11 mouse cellular contexts compared by ENCODE assay signal in the genomic region with DNA sequence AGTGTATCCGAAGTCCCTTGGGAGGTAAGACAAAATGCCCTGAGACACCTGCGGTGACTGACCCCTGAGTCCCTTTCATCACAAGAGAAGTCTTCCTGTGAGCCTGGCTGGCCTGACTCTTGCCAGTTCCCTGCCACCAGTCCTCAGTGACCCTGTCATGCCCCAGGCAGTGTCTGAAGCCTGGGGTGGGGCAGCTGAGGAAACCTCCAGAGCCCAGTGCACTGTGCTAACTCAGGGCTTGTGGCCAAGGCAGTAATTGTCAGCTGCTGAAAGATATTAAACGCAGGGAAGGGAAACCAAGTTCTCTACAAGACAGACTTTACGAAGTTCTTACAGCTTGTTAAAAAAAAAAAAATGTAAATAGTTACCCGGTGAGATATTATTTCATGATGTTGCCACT. TPM values are rescaled to one million over a fixed set of nuclear protein-coding genes. Genes with fewer than 3 reads are reported as not detected.
DNase-seq lines count a peak whose midpoint lies in the region; ATAC-seq and TF ChIP-seq lines count a peak whose summit lies in the region.
"Had no signal": no experiment of that assay in that cellular context is flagged by ENCODE, and none has a peak within 500 bp of the region (broad histone marks: within the 10 kb centered on the region; RNA-seq: fewer than 3 reads in every experiment).

No protein-coding gene starts in this region.

- H3K4me3 ChIP-seq in gastrocnemius, adult 2 months: no peak overlapping the region
- H3K4me3 ChIP-seq in lung, postnatal 0 days (ENCODE audit: low read depth, low read length): no peak overlapping the region
- H3K4me3 ChIP-seq in stomach, embryonic 16.5 days (replicated peaks; ENCODE audit: low read length): no peak overlapping the region
- no peak overlapping the region for H3K4me3 ChIP-seq in midbrain, embryonic 10.5 days
- H3K4me3 ChIP-seq: hindbrain, embryonic 15.5 days; limb, embryonic 12.5 days had no signal

- no peak for ATAC-seq in lung, postnatal 0 days
- no peak for ATAC-seq in stomach, embryonic 16.5 days (ENCODE audit: insufficient read depth, low FRiP score)

- no peaks in the 10 kb centered on the region for H3K9me3 ChIP-seq in lung, postnatal 0 days (ENCODE audit: low read length)
- H3K9me3 ChIP-seq in stomach, embryonic 16.5 days (replicated peaks; ENCODE audit: control insufficient read depth, low read length): no peaks in the 10 kb centered on the region
- H3K9me3 ChIP-seq in midbrain, embryonic 10.5 days (replicated peaks): no peaks in the 10 kb centered on the region
- H3K9me3 ChIP-seq: hindbrain, embryonic 15.5 days; limb, embryonic 12.5 days had no signal

- H3K9ac ChIP-seq in lung, postnatal 0 days (replicated peaks; ENCODE audit: low read depth): no peak overlapping the region
- H3K9ac ChIP-seq in stomach, embryonic 16.5 days (ENCODE audit: low read length): 0 out of 2 replicates have a peak overlapping the region, but pooled peaks have one; percentile 8
- H3K9ac ChIP-seq: hindbrain, embryonic 15.5 days; limb, embryonic 12.5 days had no signal

- no peaks in the 10 kb centered on the region for H3K36me3 ChIP-seq in lung, postnatal 0 days (ENCODE audit: insufficient read depth, low read length)
- H3K36me3 ChIP-seq in stomach, embryonic 16.5 days (ENCODE audit: control insufficient read depth, insufficient read depth, low read length): no peaks in the 10 kb centered on the region
- H3K36me3 ChIP-seq in midbrain, embryonic 10.5 days: no peaks in the 10 kb centered on the region
- H3K36me3 ChIP-seq: hindbrain, embryonic 15.5 days; limb, embryonic 12.5 days had no signal

- peak; percentile 65 for DNase-seq in gastrocnemius, adult 2 months
- DNase-seq in gastrocnemius, adult 8-10 months (ENCODE audit: low spot score in 2 of 2): no peak
- DNase-seq in lung, postnatal 0 days (ENCODE audit: low spot score): peak; percentile 23
- no peak for DNase-seq in lung, postnatal 4 days
- peak; percentile 28 for DNase-seq in gastrocnemius, postnatal 10 days
- no peak for DNase-seq in midbrain, embryonic 10.5 days (ENCODE audit: low spot score)
- no peak for DNase-seq in ovary, postnatal 36 days (ENCODE audit: low spot score)
- DNase-seq: spleen, adult 18-20 months had no signal

- H3K4me2 ChIP-seq in lung, postnatal 0 days (replicated peaks; ENCODE audit: low read depth, low read length): no peak overlapping the region
- no peak overlapping the region for H3K4me2 ChIP-seq in stomach, embryonic 16.5 days (ENCODE audit: low read depth, low read length)
- H3K4me2 ChIP-seq: hindbrain, embryonic 15.5 days had no signal

- intact Hi-C loops in gastrocnemius, adult 2 months (cut with DNase I): no loop called here

- TF ChIP-seq CTCF in gastrocnemius, adult 2 months (IDR thresholded peaks at IDR 0.05): no peak
- no peak for TF ChIP-seq CTCF in lung, postnatal 0 days (IDR thresholded peaks at IDR 0.05)

- TF ChIP-seq EP300 in lung, postnatal 0 days (IDR thresholded peaks at IDR 0.05): no peak

- H3K27me3 ChIP-seq in lung, postnatal 0 days (replicated peaks; ENCODE audit: insufficient read depth, low read length): no peaks in the 10 kb centered on the region; the same call in 1 of the 2 replicates
- no peaks in the 10 kb centered on the region for H3K27me3 ChIP-seq in stomach, embryonic 16.5 days (ENCODE audit: control insufficient read depth, insufficient read depth, low read length)
- H3K27me3 ChIP-seq in midbrain, embryonic 10.5 days (ENCODE audit: low read depth, poor library complexity, severe bottlenecking): peaks cover 71% of the 10 kb centered on the region

- H3K27ac ChIP-seq in gastrocnemius, adult 2 months: 0 out of 2 replicates have a peak overlapping the region, but pooled peaks have one; percentile 12
- H3K27ac ChIP-seq in lung, postnatal 0 days (ENCODE audit: low read length): peak overlapping the region; percentile 1; the same call in 1 of the 2 replicates
- no peak overlapping the region for H3K27ac ChIP-seq in stomach, embryonic 16.5 days (ENCODE audit: low read length)
- no peak overlapping the region for H3K27ac ChIP-seq in midbrain, embryonic 10.5 days (replicated peaks)
- H3K27ac ChIP-seq: hindbrain, embryonic 15.5 days had no signal

- 36% methylated on average over 5 of the region's 5 CpGs for WGBS in lung, postnatal 0 days
- WGBS in stomach, embryonic 16.5 days: 42% methylated on average over 5 of the region's 5 CpGs
- WGBS in midbrain, embryonic 10.5 days: 49% methylated on average over 5 of the region's 5 CpGs

- H3K4me1 ChIP-seq in lung, postnatal 0 days (ENCODE audit: insufficient read depth, low read depth, low read length): no peaks in the 10 kb centered on the region
- peaks cover 24% of the 10 kb centered on the region for H3K4me1 ChIP-seq in stomach, embryonic 16.5 days (ENCODE audit: control insufficient read depth, insufficient read depth, low read length)
- peaks cover 45% of the 10 kb centered on the region for H3K4me1 ChIP-seq in midbrain, embryonic 10.5 days

RNA-seq across cellular contexts. Expression of a gene that starts 4.3 kb away (rescaled TPM):
- total RNA-seq in gastrocnemius, adult 2 months (2021): 10 to 100 TPM; 23.8 to 39.8 TPM
- total RNA-seq in gastrocnemius, adult 8-10 months (2022): 10 to 100 TPM; 13.3 to 20.2 (median 18.2) TPM
- 22.3 TPM in 2 replicates for polyA plus RNA-seq in lung, postnatal 0 days (2015; fragmentation: Nextera tagmentation; extraction: Ambion mirVana)
- total RNA-seq in gastrocnemius, postnatal 10 days (2021): 10 to 100 TPM; 22.4 to 27.3 TPM
- 10.4 and 13.6 TPM in 2 replicates for polyA plus RNA-seq in stomach, embryonic 16.5 days (2015; fragmentation: Nextera tagmentation; extraction: Ambion mirVana)
- polyA plus RNA-seq in midbrain, embryonic 10.5 days (2016; fragmentation: Nextera tagmentation; extraction: Ambion mirVana): 7.7 and 8.2 TPM in 2 replicates

Comparison
In these comparisons a context has a peak if more than half of its experiments do, and no peak if none do; other contexts are left out.
1. DNase-seq: peak in gastrocnemius, adult 2 months (single experiment), lung, postnatal 0 days (single experiment) and gastrocnemius, postnatal 10 days (single experiment); none in gastrocnemius, adult 8-10 months (0 of 2), lung, postnatal 4 days (0 of 2), midbrain, embryonic 10.5 days (single experiment) and ovary, postnatal 36 days (single experiment).
2. H3K27ac ChIP-seq: peak in gastrocnemius, adult 2 months (single experiment) and lung, postnatal 0 days (single experiment); none in stomach, embryonic 16.5 days (single experiment) and midbrain, embryonic 10.5 days (single experiment).